Mouse (Mus musculus) left cerebral cortex, adult 2 months (tissue): ENCODE measurements at regions not wholly inside any gene's neighbourhood (a gene's known extent, or its start where the extent isn't known, plus 50 kb on each side); places are given as distances from the start of the nearest gene placed in this dataset.

Source experiments
- DNase-seq, 2 experiments: peaks; one replicate each; pipeline ENCODE4 v3.0.0; 2021 to 2022; ENCODE audit warnings: low spot score in 2 of 2, mixed read lengths in 1 of 2; ENCODE audit errors: extremely low spot score in 1 of 2
- H3K27ac ChIP-seq: fragments of 200-600 bp; 2 replicates; pipeline ENCODE4 v1.8.1; 2022
- H3K4me3 ChIP-seq: fragments of 200-600 bp; 2 replicates; pipeline ENCODE4 v1.8.1; 2022
- CTCF ChIP-seq: fragments of 200-600 bp; IDR thresholded peaks from 2 replicates; pipeline ENCODE4 v1.8.1; 2022; ENCODE audit warnings: antibody characterized with exemption, mild to moderate bottlenecking, moderate library complexity
- intact Hi-C: fragments of 180-260 bp; cut with DNase I; formaldehyde crosslinking; loops from one replicate; pipeline ENCODE4 v1.15.1; 2025

DNA sequence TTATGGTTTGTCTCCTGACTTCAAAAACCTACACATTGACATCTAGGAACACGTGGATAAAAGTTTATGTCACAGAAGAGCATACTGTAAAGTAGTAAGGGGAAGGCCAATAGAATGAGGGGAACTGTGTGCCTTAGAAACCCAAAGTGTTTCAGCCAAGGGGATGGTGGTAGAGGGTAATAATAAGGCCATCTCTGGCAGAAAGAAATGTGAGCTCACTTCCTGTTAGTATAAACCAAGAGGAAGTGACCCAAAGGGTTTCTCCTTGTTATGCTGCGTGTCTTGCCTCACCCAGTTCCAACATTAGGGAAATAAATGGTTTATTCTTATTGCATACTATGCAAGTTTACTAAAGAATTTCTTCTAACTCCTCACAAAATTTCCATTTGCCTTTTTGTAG, 2982.4 kb upstream of the Lrrc6 start:
- Histone ChIP-seq H3K4me3 (no peak overlapping the region), H3K27ac (no peak overlapping the region)
- DNase-seq, result no peak
- TF ChIP-seq CTCF, result no peak
- intact Hi-C loops, result no loop called here

DNA sequence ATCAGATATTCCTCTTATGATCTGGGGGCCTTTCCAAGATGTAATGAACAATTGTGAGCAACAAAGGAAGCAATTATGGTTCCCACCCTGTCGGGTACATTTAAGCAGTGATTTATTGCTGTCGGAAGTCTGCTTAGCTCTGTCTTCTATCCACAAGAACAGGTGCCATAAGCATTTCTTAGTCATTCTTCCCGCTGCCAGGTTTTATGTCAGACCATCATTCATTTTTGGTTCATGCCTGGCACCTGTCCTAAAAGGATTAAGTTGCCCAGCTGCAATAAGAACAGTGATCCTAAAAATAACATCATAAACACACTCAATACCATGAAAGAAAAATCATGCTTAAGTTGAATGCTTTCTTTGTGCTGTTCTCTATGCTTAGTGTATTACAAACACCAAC, 2980.4 kb upstream of the Lrrc6 start:
- intact Hi-C loops, result no loop called here
- Histone ChIP-seq H3K4me3 (no peak overlapping the region), H3K27ac (no peak overlapping the region)
- no peak for DNase-seq
- no peak for TF ChIP-seq CTCF

DNA sequence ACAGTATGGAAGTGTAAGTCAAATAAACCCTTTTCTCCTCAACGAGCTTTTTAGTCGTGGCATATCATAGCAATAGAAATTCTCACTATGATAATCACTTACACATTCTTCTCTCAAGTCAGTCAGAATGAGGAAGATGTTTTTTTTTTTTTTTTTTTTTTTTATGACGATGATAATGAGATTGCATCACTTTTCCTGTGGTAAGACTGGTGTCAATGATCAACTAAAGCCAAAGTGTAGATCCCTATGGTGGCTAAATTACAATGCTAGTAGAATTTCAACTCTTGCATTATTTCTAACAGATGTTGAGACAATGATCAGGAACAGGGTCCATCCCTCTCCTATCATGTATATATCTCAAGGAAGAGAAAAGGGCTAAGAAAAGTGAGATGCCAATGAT, 2976.3 kb upstream of the Lrrc6 start:
- no peak for TF ChIP-seq CTCF
- intact Hi-C loops, result no loop called here

DNA sequence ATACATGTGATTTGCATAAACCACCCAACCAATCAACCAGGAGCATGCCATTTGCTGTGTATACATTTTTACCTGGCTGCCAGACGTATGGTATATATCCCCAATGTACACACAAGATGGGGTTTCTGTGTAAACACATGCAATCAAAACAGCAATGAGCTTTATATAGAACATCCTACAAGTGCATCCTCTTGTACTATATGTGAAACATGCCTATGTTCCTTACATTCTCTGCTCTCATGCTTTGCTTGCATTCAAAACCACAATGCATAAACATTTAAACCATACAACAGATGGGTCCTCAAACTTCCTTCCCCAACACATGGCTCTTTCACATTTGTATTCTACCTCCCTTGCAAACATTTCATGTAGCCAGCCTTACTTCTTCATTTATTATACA, 2968.9 kb upstream of the Lrrc6 start:
- no peak overlapping the region for H3K27ac ChIP-seq
- no peak overlapping the region for H3K4me3 ChIP-seq
- no peak for DNase-seq
- intact Hi-C loops, result no loop called here
- no peak for TF ChIP-seq CTCF

More for the DNA sequence above, 2976.3 kb upstream of the Lrrc6 start:
- no peak overlapping the region for H3K4me3 ChIP-seq
- no peak for DNase-seq
- H3K27ac ChIP-seq, result no peak overlapping the region

DNA sequence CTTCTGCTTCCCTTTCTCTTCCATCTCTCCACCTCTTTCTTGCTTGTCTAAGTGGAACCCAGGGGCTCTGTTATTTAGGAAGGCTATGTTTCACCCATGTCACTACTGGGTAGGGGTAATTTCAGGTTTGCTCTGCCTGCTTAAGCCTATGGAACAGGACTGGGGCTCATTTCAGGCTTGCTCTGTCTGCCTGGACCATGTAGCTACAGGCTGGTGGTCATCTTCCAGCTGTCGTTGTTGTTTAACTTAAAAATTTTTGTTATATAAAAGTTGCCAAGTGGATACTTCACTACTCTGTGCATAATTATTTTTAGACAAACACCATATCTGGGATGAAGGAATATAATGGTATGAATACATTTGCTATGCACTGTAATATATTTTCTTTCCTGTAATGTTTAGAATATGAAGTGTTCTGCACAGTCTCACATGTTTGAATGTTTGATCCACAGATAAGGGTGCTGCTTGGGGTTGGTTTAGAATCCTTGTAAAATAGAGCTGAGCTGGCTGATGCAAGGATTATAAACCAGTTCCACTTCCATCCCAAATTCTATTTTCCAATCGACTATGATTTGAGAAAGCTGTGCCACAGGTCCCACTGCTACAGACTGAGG, 2960.0 kb upstream of the Lrrc6 start:
- no peak overlapping the region for H3K27ac ChIP-seq
- no peak for DNase-seq
- no peak overlapping the region for H3K4me3 ChIP-seq
- intact Hi-C loops, result no loop called here
- no peak for TF ChIP-seq CTCF

DNA sequence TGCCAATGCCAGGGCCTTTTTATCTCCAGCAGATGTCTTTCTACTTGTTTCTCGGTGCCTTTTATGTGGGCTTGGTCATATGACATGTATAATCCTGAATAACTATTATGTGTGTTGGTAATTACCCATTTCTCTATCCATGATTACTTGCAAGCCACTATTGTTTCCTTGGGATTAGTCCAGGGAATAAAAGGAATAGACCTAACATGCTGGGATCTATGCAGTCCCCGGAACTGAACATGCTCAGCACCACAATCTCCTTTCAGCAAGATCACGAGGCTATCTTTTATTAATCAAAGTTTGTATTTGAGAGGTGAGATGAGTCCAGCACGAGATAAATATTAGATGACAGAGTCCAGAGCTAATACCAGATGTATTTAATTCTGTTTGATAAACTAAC, 2956.8 kb upstream of the Lrrc6 start:
- no peak for TF ChIP-seq CTCF
- DNase-seq, result no peak
- intact Hi-C loops, result no loop called here
- no peak overlapping the region for H3K4me3 ChIP-seq
- H3K27ac ChIP-seq, result no peak overlapping the region

DNA sequence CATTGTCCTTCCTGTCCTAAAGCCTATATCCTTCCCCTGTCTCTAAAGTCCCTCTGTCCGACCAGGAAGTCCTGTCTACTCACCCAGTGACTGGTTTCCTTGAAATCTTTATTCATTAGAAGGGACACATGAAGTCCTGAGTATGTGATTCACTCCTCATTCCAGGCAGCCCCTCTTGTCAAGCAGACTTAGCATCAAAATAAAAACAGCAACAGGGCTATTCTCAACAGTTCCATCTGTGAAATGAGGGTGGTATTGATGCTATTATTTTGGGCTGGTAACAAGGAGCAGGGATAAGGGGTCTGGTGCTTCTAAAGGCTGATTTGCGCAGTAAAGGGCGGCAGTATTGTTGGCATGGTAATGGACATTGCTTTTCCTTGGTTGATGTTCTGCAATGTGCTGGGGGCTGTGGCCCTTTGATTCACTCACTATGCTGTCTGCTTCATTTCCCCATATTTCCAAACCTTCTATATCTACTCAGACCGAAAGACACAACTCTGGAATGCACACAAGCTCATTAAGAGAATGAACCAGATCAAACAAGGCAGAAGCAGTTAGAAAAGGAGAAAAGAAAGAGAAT, 2955.6 kb upstream of the Lrrc6 start:
- no peak overlapping the region for H3K4me3 ChIP-seq
- intact Hi-C loops, result no loop called here
- no peak overlapping the region for H3K27ac ChIP-seq
- DNase-seq, result no peak
- TF ChIP-seq CTCF, result no peak

DNA sequence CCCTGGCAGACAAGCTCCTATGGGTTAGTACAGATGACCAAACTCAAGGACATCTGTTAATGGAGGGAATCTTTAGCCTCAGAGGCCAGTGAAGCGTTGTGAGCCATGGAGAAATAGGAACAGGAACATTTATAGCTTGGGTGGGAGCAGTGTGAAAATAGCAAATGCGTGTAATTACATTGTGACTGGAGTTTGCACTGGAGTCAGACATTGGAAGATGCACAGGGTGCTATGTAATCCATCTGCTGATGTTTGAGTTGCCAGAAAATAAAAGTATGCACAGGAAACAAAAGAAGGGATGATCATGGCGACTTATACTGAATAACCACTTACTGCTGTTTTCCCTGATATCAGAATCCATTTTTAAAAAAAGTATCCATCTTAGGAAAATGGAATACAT, 2940.3 kb upstream of the Lrrc6 start:
- no peak overlapping the region for H3K4me3 ChIP-seq
- TF ChIP-seq CTCF, result no peak
- no peak for DNase-seq
- H3K27ac ChIP-seq, result no peak overlapping the region; the same call in 1 of the 2 replicates
- intact Hi-C loops, result no loop called here

DNA sequence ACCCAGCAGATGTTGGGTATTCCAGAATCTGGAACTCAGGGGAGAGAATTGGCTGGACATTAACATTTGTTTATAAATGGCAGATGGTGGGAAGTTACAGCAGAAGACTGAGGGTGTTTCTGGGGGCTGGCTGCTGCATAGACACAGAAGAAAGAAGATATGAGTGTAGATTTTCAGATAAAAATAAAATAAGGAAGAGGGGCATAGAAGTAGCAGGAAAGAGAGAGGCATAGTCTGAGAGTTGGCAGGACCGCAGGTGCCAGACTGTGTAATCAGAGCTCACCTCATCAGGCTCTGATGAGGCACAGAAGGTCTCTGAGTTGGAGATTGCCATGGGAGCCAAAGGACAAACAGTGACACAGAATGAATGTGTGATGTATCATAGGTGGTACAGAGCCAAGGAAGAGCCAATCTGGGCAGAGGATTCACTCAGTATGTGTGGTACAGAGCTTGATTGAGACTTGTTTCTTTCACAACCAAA, 2912.9 kb upstream of the Lrrc6 start:
- DNase-seq, result peak; percentile 7 to 25

DNA sequence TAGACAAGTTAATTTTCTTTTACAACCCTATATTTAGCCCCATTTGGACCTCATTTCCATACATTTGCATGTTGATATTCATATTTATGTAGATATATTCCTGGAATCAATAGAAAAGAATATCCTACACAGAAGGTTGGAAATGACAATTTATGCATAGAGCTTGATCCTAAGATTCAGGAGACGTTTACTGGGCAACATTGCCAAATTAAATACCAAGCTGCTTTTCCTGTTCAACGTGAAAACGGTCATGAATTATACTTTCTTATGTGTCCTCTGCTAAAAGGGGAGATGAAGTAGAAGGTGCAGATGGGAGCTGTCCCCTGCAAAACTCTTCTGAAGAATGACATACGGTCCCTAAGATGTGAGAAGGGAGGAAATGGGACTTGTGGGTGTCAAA, 2888.9 kb upstream of the Lrrc6 start:
- no peak for TF ChIP-seq CTCF
- no peak overlapping the region for H3K4me3 ChIP-seq
- no peak overlapping the region for H3K27ac ChIP-seq
- intact Hi-C loops, result no loop called here
- no peak for DNase-seq

More for the DNA sequence above, 2912.9 kb upstream of the Lrrc6 start:
- Histone ChIP-seq H3K4me3 (no peak overlapping the region), H3K27ac (no peak overlapping the region)
- no peak for TF ChIP-seq CTCF
- intact Hi-C loops, result loop anchor here (2.0 to 10.0 kb wide), 2 partner anchors 141 to 281 kb away; no protein-coding TSS in a partner anchor

DNA sequence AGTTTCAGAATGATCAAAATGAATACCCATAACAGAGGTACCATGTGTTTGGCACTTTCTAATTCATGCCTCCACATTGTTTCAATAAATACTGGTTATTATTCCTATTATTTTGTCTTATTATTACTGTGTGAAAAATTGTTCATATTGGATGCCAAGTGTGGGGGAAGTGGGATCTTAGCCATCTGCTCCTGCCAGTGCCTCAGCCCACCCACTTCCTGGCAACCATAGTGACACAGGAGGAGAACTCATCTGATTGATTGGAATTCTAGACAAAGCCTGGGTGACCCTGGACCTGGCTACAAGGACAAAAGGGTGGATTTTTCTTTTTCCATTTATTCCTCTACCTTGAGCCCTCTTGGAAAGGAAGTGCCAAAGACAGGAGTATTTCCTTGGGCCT, 2886.8 kb upstream of the Lrrc6 start:
- intact Hi-C loops, result no loop called here
- DNase-seq, result peak in 1 of 2 experiments; percentile 15
- H3K27ac ChIP-seq, result peak overlapping the region; percentile 24; the same call in 1 of the 2 replicates
- no peak for TF ChIP-seq CTCF
- H3K4me3 ChIP-seq, result no peak overlapping the region

DNA sequence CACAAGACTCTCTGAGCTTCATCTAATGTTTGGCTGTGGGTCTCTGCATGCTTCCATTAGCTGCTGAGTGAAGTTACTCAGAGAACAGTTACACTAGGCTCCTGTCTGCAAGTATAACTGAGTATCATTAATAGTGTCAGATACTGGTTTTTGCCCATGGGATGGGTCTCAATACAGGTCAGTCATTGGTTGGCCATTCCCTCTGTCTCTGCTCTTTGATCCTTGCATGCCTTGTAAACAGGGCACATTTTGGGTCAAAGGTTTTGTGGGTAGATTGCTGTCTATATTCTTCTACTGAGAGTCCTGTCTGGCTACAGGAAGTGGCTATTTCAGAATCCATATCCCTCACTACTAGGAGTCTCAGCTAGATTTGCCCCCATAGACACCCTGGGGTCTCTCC, 2864.7 kb upstream of the Lrrc6 start:
- TF ChIP-seq CTCF, result no peak
- intact Hi-C loops, result no loop called here
- Histone ChIP-seq H3K4me3 (no peak overlapping the region), H3K27ac (no peak overlapping the region)
- no peak for DNase-seq
